Mouse (Mus musculus): ENCODE measurements around the gene Klk10. TPM values are rescaled to one million over a fixed set of nuclear protein-coding genes. Genes with fewer than 3 reads are reported as not detected.

Gene Klk10
- total RNA-seq, 2 experiments from 2014 or later, result 0.39 to 1.4 TPM

DNA sequence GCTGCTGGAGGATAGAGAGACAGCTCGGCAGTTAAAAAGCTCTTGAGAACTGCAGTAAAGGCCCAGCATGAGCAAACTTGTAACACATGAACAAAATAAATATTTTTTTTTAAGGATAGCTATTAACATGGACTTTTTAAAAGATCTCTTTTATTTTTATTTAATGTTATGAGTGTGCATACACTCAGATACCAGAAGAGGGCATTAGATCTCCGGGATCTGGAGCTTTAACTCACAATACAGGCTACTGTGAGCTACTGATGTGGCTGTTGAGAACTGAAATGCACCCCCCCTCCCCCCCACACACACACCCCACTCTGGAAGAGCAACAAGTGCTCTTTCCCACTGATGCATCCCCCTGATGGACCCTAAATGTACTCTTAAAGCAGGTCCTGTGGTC, 8.5 kb downstream of the Klk10 start:
- no peak for DNase-seq (ENCODE audit: extremely low spot score in 1 of 2, low spot score in 1 of 2)

DNA sequence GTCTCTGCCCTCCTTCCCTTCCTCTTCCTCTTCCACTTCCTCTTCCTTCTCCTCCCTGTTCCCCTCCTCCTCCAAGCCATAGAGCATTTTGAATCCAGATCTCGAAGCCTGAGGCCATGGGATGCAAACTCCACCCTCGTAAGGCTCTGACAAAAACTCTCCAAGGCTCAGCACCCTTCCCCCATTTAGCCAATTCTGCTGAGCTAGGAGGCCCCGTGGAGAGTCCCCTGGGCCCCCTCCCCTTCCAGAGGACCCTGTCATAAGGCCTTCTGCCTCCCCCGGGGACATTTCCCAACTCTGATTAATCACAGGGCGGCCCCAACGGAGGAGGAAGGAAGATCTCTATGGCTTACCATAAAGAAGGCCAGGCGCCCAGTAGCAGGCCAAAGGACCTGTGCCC, 10.8 kb downstream of the Klk10 start, which contains the start of gene Klk9:
Gene Klk9, plus strand, starts transcription at position 301 of the 400 bp plus-strand sequence.
- no peak for DNase-seq (ENCODE audit: extremely low spot score in 1 of 2, low spot score in 1 of 2)

GRCm38 (mm10) chr7:43796355-43796754, 15.5 kb downstream of the Klk10 start:
- DNase-seq (ENCODE audit: extremely low spot score in 1 of 2, low spot score in 1 of 2), result no peak

- DNase-seq (ENCODE audit: extremely low spot score in 1 of 2, low spot score in 1 of 2), result no peak
Observed at GRCm38 (mm10) chr7:43797333-43797769, 16.5 kb downstream of the Klk10 start, which contains the start of gene Klk8. Klk8 (plus strand) TSS chr7:43797577.

- DNase-seq (ENCODE audit: extremely low spot score in 1 of 2, low spot score in 1 of 2), result no peak
Observed at GRCm38 (mm10) chr7:43797844-43798462, 17.1 kb downstream of the Klk10 start.

- no peak for DNase-seq (ENCODE audit: extremely low spot score in 1 of 2, low spot score in 1 of 2)
Observed at GRCm38 (mm10) chr7:43799876-43800275, 19.0 kb downstream of the Klk10 start.

DNA sequence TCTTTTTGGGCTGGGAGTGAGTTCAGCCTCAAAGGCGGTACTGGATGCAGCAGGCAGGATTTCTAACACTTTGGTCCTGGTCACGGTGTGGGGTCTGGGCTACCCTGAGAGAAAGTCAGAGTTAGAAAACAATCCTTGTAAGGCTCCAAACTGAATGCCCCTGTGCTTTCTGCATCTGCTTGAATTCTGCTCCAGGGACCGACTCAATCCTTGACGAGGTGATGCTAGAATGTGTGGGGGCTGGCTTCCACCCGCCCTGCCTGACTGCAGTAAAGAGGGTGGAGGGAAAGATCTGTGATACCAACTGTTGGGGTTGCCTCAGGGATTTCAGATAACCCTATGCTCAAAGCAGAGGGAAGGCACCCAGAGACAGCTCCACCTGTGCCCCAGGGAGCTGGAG, 30.2 kb downstream of the Klk10 start, which contains the start of gene Klk7:
Gene Klk7, plus strand, starts transcription at position 301 of the 400 bp plus-strand sequence.
- DNase-seq (ENCODE audit: extremely low spot score in 1 of 2, low spot score in 1 of 2), result no peak

DNA sequence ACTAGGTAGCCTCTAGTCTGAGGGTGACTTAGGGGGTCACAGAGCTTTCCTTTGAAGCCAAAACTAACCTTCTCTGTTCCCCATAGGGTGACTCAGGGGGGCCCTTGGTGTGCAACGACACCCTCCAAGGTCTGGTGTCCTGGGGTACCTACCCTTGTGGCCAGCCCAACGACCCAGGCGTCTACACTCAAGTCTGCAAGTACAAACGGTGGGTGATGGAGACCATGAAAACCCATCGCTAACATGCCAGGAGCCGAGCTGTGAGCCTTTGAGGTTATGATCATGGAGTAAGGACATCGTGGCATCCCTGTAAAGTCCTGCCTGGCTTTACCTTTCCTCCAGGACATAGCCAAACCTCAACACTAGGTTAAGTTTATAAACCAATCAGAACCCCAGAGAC, 34.4 kb downstream of the Klk10 start:
- no peak for DNase-seq (ENCODE audit: extremely low spot score in 1 of 2, low spot score in 1 of 2)

DNA sequence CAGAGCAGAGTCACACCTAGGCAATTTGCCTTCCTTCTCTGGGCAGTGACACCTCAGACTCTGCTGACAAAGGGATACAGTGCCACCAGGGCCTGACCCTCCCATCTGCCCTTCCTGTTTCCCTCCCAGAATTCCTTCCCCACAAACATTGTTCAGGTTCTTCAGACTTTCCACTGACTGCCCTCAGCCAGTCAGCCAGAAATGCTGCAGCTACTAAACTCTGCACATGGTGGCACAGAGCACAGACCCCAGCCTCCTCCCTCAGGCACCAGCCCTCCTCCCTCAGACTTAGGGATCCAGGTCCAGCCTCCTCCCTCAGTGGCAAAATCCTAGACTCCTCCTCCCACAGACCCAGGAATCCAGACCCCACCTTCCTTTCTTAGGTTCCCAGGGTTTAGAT, 35.9 kb downstream of the Klk10 start:
- no peak for DNase-seq (ENCODE audit: extremely low spot score in 1 of 2, low spot score in 1 of 2)

DNA sequence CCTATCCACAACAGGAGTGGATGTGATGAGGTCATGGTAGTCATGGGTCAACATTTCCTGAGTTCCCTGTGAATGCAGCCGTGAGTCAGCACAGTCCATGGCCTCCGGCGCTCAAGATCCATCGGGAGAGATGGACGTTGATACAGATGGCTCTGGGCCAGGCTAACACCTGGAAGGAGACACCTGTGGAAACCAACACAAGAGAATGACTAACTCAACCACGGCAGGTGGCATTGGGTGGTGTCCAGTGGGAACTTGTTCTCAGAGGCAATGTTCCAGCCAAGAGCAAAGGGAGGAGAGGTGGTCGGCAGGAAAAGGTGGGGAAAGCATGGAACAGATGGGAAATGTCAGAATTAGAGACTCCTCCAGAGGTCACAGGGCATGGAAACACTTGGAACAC, 40.7 kb downstream of the Klk10 start:
- DNase-seq (ENCODE audit: extremely low spot score in 1 of 2, low spot score in 1 of 2), result no peak

DNA sequence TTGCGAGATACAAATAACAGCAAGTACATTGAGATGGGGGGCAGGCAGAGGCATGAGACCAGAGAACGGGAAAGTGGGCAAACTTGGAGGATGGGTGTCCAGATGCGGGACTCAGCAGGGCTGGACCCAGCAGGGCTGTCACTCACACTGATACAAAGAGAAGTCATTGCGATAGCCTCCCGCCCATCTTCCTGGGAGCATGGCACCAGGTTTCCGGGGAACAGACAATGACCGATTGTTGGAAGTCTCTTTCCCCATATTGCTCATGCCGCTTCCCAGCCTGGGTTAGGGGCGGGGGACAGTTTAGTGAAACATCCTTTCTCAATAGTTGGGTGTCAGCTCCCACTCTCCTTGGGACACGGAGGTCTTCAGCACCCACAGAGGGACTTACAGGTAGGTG, 43.4 kb downstream of the Klk10 start, which contains the start of gene Klk6:
Gene Klk6, plus strand, starts transcription at position 301 of the 400 bp plus-strand sequence.
- no peak for DNase-seq (ENCODE audit: extremely low spot score in 1 of 2, low spot score in 1 of 2)

- DNase-seq (ENCODE audit: extremely low spot score in 1 of 2, low spot score in 1 of 2), result no peak
Observed at GRCm38 (mm10) chr7:43826056-43826455, 45.2 kb downstream of the Klk10 start.

- no peak for DNase-seq (ENCODE audit: extremely low spot score in 1 of 2, low spot score in 1 of 2)
Observed at GRCm38 (mm10) chr7:43827706-43828105, 46.9 kb downstream of the Klk10 start.

- no peak for DNase-seq (ENCODE audit: extremely low spot score in 1 of 2, low spot score in 1 of 2)
Observed at GRCm38 (mm10) chr7:43829006-43829405, 48.2 kb downstream of the Klk10 start.

Other genes with a start within 250 kb of the Klk10 start
- gene Cd33, start 236.6 kb upstream of the Klk10 start, total RNA-seq (2021), result 1 to 10 TPM; 3.2 to 5.7 TPM
- gene Zfp658, start 218.8 kb upstream of the Klk10 start, total RNA-seq (2021), result 1 to 10 TPM; 5.2 to 6.1 TPM
- 10 to 100 TPM; 21.6 to 25.3 TPM for gene Zfp719, start 201.4 kb upstream of the Klk10 start, total RNA-seq (2021)
- under 1 TPM in 1 of 2 experiments, not detected in 1; 0.20 TPM for gene Zfp819, start 173.9 kb upstream of the Klk10 start, total RNA-seq (2021)
- gene Ceacam18, start 146.3 kb upstream of the Klk10 start, total RNA-seq (2021), result under 1 TPM in 1 of 2 experiments, not detected in 1; 0.12 TPM
- under 1 TPM; 0.45 to 0.98 TPM for gene Siglece, start 120.9 kb upstream of the Klk10 start, total RNA-seq (2021)
- gene Ctu1, start 109.0 kb upstream of the Klk10 start, total RNA-seq (2021), result 10 to 100 TPM in 1 of 2 experiments, 1 to 10 TPM in 1; 8.8 to 11.6 TPM
- gene Klk14, start 90.6 kb upstream of the Klk10 start, total RNA-seq (2021), result not detected
- gene Klk13, start 68.5 kb upstream of the Klk10 start, total RNA-seq (2021), result not detected
- gene Klk12, start 12.1 kb upstream of the Klk10 start, total RNA-seq (2021), result not detected
- gene Klk11, start 6.4 kb upstream of the Klk10 start, total RNA-seq (2021), result not detected
- under 1 TPM in 1 of 2 experiments, not detected in 1; 0.23 TPM for gene Klk9, start 10.9 kb downstream of the Klk10 start, total RNA-seq (2021)
- 10 to 100 TPM; 25.8 to 26.0 TPM for gene Klk8, start 16.5 kb downstream of the Klk10 start, total RNA-seq (2021)
- gene Klk7, start 30.3 kb downstream of the Klk10 start, total RNA-seq (2021), result under 1 TPM; 0.26 to 0.54 TPM
- not detected for gene Klk6, start 43.5 kb downstream of the Klk10 start, total RNA-seq (2021)
- not detected for gene Klk5, start 60.9 kb downstream of the Klk10 start, total RNA-seq (2021)
- not detected for gene Klk4, start 100.1 kb downstream of the Klk10 start, total RNA-seq (2021)
- not detected for gene Klk15, start 152.7 kb downstream of the Klk10 start, total RNA-seq (2021)
- not detected for gene Klk1b8, start 169.6 kb downstream of the Klk10 start, total RNA-seq (2021)
- not detected for gene Klk1b1, start 185.7 kb downstream of the Klk10 start, total RNA-seq (2021)
- not detected for gene Klk1b9, start 195.0 kb downstream of the Klk10 start, total RNA-seq (2021)
- gene Klk1b11, start 214.8 kb downstream of the Klk10 start, total RNA-seq (2021), result not detected
- gene Klk1b26, start 231.1 kb downstream of the Klk10 start, total RNA-seq (2021), result not detected

Data from layer of hippocampus, postnatal 25 days (tissue).